Mouse (Mus musculus): ENCODE data around the gene Ypel5. TPM values are rescaled to one million over a fixed set of nuclear protein-coding genes. Genes with fewer than 3 reads are reported as not detected.

Gene Ypel5
- polyA plus RNA-seq, 1 experiment: 30.6 TPM

DNA sequence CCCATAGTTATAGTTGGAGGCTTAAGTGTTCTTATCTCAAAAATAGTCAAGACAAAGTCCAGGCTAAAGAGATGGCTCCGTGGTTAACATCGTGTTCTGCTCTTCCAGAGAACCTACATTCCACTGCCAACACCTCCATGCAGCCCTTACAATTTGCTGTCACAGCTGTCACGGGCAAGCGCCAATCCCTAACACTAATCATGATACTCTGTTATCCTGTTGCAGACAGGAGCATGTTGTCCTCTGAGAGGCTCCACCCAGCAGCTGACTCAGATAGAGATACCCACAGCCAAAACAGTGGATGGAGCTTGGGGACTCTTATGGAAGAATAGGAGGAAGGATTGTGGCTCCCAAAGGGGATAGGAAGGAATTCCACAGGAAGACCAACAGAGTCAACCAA is 15.8 kb upstream of the Ypel5 start:
- Histone ChIP-seq H3K27me3 (ENCODE audit: control insufficient read depth, insufficient read depth, low read length, poor library complexity, severe bottlenecking) (no peaks in the 10 kb centered on the region), H3K4me1 (ENCODE audit: control insufficient read depth, insufficient read depth, low read length) (no peaks in the 10 kb centered on the region), H3K4me3 (ENCODE audit: low read depth, low read length) (no peak overlapping the region), H3K9me3 (replicated peaks; ENCODE audit: control insufficient read depth, insufficient read depth, low read length, poor library complexity, severe bottlenecking) (no peaks in the 10 kb centered on the region), H3K9ac (ENCODE audit: low read depth, poor library complexity, severe bottlenecking) (no peak overlapping the region), H3K36me3 (ENCODE audit: control insufficient read depth, insufficient read depth, low read length, poor library complexity, severe bottlenecking) (no peaks in the 10 kb centered on the region), H3K27ac (ENCODE audit: insufficient read depth, low read length) (no peak overlapping the region)
- TF ChIP-seq POLR2A (IDR thresholded peaks at IDR 0.05; ENCODE audit: insufficient read depth, low read length) (no peak), CTCF (IDR thresholded peaks at IDR 0.05; ENCODE audit: low read depth, low read length) (no peak)

GRCm38 (mm10) chr17:72821923-72822322 is 14.3 kb upstream of the Ypel5 start:
- H3K27me3 ChIP-seq (ENCODE audit: control insufficient read depth, insufficient read depth, low read length, poor library complexity, severe bottlenecking): no peaks in the 10 kb centered on the region
- no peaks in the 10 kb centered on the region for H3K9me3 ChIP-seq (replicated peaks; ENCODE audit: control insufficient read depth, insufficient read depth, low read length, poor library complexity, severe bottlenecking)
- no peak for TF ChIP-seq CTCF (IDR thresholded peaks at IDR 0.05; ENCODE audit: low read depth, low read length)
- TF ChIP-seq EP300 (IDR thresholded peaks at IDR 0.05; ENCODE audit: insufficient read depth, low read depth, low read length): no peak
- TF ChIP-seq POLR2A (IDR thresholded peaks at IDR 0.05; ENCODE audit: insufficient read depth, low read length): no peak
- H3K4me1 ChIP-seq (ENCODE audit: control insufficient read depth, insufficient read depth, low read length): no peaks in the 10 kb centered on the region
- no peak overlapping the region for H3K27ac ChIP-seq (ENCODE audit: insufficient read depth, low read length)
- no peaks in the 10 kb centered on the region for H3K36me3 ChIP-seq (ENCODE audit: control insufficient read depth, insufficient read depth, low read length, poor library complexity, severe bottlenecking)
- no peak overlapping the region for H3K9ac ChIP-seq (ENCODE audit: low read depth, poor library complexity, severe bottlenecking)
- no peak overlapping the region for H3K4me3 ChIP-seq (ENCODE audit: low read depth, low read length)

DNA sequence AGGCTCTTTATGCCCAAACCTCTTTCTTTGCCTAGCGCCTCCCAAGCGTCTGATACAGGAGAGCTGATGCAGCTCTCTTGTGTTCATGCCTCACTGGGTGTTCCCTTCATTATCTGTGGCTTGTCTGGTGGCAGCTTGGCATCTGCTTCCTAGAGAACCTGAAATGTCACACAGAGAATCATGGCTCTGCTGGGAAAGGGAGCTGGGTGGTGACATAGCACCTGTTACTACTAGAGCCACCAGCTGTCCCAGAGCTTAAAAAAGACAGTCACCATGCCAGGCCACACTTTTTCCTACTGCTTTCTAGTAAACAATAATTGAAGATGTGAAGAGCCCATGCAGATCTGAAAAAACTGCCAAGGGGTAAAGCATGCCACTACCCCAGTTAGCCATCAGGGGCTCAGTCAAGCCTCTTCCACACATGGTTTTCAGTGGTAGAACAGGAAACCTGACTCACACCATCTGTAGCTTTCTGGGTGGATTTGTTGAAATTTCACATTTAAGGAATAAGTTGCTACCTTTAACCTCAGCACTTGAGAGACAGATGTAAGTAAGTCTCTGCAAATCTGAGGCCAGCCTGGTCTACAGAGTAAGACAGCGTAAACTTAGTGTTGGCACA is 9.2 kb upstream of the Ypel5 start:
- no peaks in the 10 kb centered on the region for H3K9me3 ChIP-seq (replicated peaks; ENCODE audit: control insufficient read depth, insufficient read depth, low read length, poor library complexity, severe bottlenecking)
- no peaks in the 10 kb centered on the region for H3K27me3 ChIP-seq (ENCODE audit: control insufficient read depth, insufficient read depth, low read length, poor library complexity, severe bottlenecking)
- no peak overlapping the region for H3K4me3 ChIP-seq (ENCODE audit: low read depth, low read length)
- H3K9ac ChIP-seq (ENCODE audit: low read depth, poor library complexity, severe bottlenecking): no peak overlapping the region
- TF ChIP-seq POLR2A (IDR thresholded peaks at IDR 0.05; ENCODE audit: insufficient read depth, low read length) (no peak), CTCF (IDR thresholded peaks at IDR 0.05; ENCODE audit: low read depth, low read length) (no peak), EP300 (IDR thresholded peaks at IDR 0.05; ENCODE audit: insufficient read depth, low read depth, low read length) (no peak)
- no peaks in the 10 kb centered on the region for H3K4me1 ChIP-seq (ENCODE audit: control insufficient read depth, insufficient read depth, low read length)
- no peaks in the 10 kb centered on the region for H3K36me3 ChIP-seq (ENCODE audit: control insufficient read depth, insufficient read depth, low read length, poor library complexity, severe bottlenecking)
- H3K27ac ChIP-seq (ENCODE audit: insufficient read depth, low read length): no peak overlapping the region

DNA sequence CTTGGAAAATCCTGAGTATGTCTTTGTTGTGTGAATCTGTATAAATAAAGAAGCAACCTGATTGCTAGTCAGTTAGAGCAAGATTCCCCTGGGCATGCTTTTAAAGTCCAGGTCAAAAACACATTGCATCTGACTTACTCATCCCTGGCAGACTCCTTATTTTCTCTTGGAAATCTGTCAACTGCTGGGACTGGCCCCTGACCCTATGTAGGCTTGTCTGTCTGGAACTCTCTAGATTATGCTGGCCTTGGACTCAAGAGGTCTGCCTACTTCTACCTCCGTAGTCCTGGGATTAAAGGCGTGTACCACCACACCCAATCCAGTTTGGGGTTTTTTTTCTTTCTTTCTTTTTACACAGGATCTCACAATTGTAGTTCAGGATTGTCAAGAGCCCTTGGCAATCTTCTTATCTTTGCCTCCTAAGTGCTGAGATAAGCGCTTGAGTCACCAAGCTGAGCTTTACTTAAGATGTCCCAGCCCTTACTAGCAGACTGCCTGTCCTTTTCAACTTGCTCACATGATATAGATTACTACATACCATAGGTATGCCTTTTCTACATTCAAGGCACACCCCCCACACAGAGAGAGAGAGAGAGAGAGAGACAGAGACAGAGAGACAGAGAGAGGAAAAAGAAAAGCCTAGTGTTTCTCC is 8.1 kb upstream of the Ypel5 start:
- H3K27me3 ChIP-seq (ENCODE audit: control insufficient read depth, insufficient read depth, low read length, poor library complexity, severe bottlenecking): no peaks in the 10 kb centered on the region

DNA sequence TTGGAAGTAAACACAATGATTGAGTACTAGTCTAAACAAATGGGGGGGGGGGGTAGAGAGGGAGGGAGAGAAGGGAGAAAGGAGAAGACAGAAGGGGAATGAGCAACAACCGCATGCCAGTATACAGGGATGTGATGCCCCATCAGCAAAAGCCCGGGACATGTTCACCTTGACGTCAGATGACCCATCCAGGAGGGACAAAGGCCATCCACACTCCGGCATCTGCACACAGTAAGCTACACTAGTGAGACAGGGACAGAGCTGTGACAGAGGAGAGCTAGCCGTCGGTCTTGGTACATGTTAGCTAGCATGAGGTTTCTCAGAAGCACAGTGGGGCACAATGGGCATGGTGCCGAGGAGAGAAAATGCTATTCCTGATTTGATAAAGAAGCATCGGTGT is 7.6 kb upstream of the Ypel5 start:
- no peak for TF ChIP-seq POLR2A (IDR thresholded peaks at IDR 0.05; ENCODE audit: insufficient read depth, low read length)
- TF ChIP-seq EP300 (IDR thresholded peaks at IDR 0.05; ENCODE audit: insufficient read depth, low read depth, low read length): no peak
- no peak for TF ChIP-seq CTCF (IDR thresholded peaks at IDR 0.05; ENCODE audit: low read depth, low read length)
- H3K4me3 ChIP-seq (ENCODE audit: low read depth, low read length): no peak overlapping the region
- H3K27ac ChIP-seq (ENCODE audit: insufficient read depth, low read length): no peak overlapping the region
- no peaks in the 10 kb centered on the region for H3K9me3 ChIP-seq (replicated peaks; ENCODE audit: control insufficient read depth, insufficient read depth, low read length, poor library complexity, severe bottlenecking)
- no peaks in the 10 kb centered on the region for H3K4me1 ChIP-seq (ENCODE audit: control insufficient read depth, insufficient read depth, low read length)
- no peaks in the 10 kb centered on the region for H3K27me3 ChIP-seq (ENCODE audit: control insufficient read depth, insufficient read depth, low read length, poor library complexity, severe bottlenecking)
- no peaks in the 10 kb centered on the region for H3K36me3 ChIP-seq (ENCODE audit: control insufficient read depth, insufficient read depth, low read length, poor library complexity, severe bottlenecking)
- H3K9ac ChIP-seq (ENCODE audit: low read depth, poor library complexity, severe bottlenecking): no peak overlapping the region

More for the DNA sequence above, 8.1 kb upstream of the Ypel5 start:
- TF ChIP-seq POLR2A (IDR thresholded peaks at IDR 0.05; ENCODE audit: insufficient read depth, low read length) (no peak), CTCF (IDR thresholded peaks at IDR 0.05; ENCODE audit: low read depth, low read length) (no peak), EP300 (IDR thresholded peaks at IDR 0.05; ENCODE audit: insufficient read depth, low read depth, low read length) (no peak)
- no peaks in the 10 kb centered on the region for H3K4me1 ChIP-seq (ENCODE audit: control insufficient read depth, insufficient read depth, low read length)
- no peak overlapping the region for H3K9ac ChIP-seq (ENCODE audit: low read depth, poor library complexity, severe bottlenecking)
- no peak overlapping the region for H3K27ac ChIP-seq (ENCODE audit: insufficient read depth, low read length)
- no peaks in the 10 kb centered on the region for H3K36me3 ChIP-seq (ENCODE audit: control insufficient read depth, insufficient read depth, low read length, poor library complexity, severe bottlenecking)
- H3K4me3 ChIP-seq (ENCODE audit: low read depth, low read length): no peak overlapping the region
- no peaks in the 10 kb centered on the region for H3K9me3 ChIP-seq (replicated peaks; ENCODE audit: control insufficient read depth, insufficient read depth, low read length, poor library complexity, severe bottlenecking)

- Histone ChIP-seq H3K9me3 (replicated peaks; ENCODE audit: control insufficient read depth, insufficient read depth, low read length, poor library complexity, severe bottlenecking) (no peaks in the 10 kb centered on the region), H3K4me3 (ENCODE audit: low read depth, low read length) (peak overlapping the region; percentile 87)
Measured at GRCm38 (mm10) chr17:72837140-72837712, 973 bp downstream of the Ypel5 start.

More at GRCm38 (mm10) chr17:72837140-72837712, 973 bp downstream of the Ypel5 start:
- Histone ChIP-seq H3K9ac (ENCODE audit: low read depth, poor library complexity, severe bottlenecking) (peak overlapping the region; percentile 98), H3K4me1 (ENCODE audit: control insufficient read depth, insufficient read depth, low read length) (no peaks in the 10 kb centered on the region), H3K36me3 (ENCODE audit: control insufficient read depth, insufficient read depth, low read length, poor library complexity, severe bottlenecking) (no peaks in the 10 kb centered on the region), H3K27ac (ENCODE audit: insufficient read depth, low read length) (no peak overlapping the region), H3K27me3 (ENCODE audit: control insufficient read depth, insufficient read depth, low read length, poor library complexity, severe bottlenecking) (no peaks in the 10 kb centered on the region)
- TF ChIP-seq POLR2A (IDR thresholded peaks at IDR 0.05; ENCODE audit: insufficient read depth, low read length) (no peak), EP300 (IDR thresholded peaks at IDR 0.05; ENCODE audit: insufficient read depth, low read depth, low read length) (no peak), CTCF (IDR thresholded peaks at IDR 0.05; ENCODE audit: low read depth, low read length) (no peak)

Measured in ES-Bruce4 (cell line).